Mouse (Mus musculus): ENCODE results near the gene Tbk1. TPM values are rescaled to one million over a fixed set of nuclear protein-coding genes. Genes with fewer than 3 reads are reported as not detected.
A peak's percentile ranks its signal among the peaks of the same experiment; 100 is the strongest.

Gene Tbk1
- polyA plus RNA-seq, 1 experiment from 2014 or later, result 32.0 TPM

DNA sequence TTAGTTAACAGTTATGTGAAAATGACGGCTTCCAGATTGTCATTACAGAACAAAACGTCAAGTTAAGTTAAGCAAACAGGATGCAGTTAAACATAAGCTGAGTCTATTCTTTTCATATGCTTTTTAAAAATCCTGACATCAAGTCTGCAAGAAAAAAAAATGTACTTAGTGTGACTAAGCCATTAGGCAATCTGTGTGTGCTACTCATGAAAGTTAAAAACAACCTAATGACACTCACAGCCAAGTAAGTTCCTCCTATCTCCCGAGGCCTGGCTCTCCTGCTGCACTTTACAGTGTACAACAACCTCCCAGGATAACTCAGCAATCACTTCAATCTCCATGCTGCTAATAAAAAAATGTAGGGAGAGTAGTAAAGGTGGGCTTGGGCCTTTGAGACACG, 17.0 kb upstream of the Tbk1 start:
- Histone ChIP-seq H3K9ac (ENCODE audit: low read depth, low read length) (no peak overlapping the region), H3K27ac (ENCODE audit: low read depth, low read length) (no peak overlapping the region), H3K36me3 (ENCODE audit: control insufficient read depth, insufficient read depth, low read length) (peaks cover 90% of the 10 kb centered on the region), H3K9me3 (ENCODE audit: control insufficient read depth, low read length) (no peaks in the 10 kb centered on the region), H3K4me2 (no peak overlapping the region), H3K4me3 (ENCODE audit: low read depth, low read length) (no peak overlapping the region), H3K4me1 (replicated peaks; ENCODE audit: control insufficient read depth, insufficient read depth, low read length) (no peaks in the 10 kb centered on the region), H3K27me3 (replicated peaks; ENCODE audit: control insufficient read depth, insufficient read depth, low read length) (no peaks in the 10 kb centered on the region)
- 86% methylated on average over 4 of the region's 4 CpGs for WGBS
- DNase-seq (ENCODE audit: low spot score) (no peak), ATAC-seq (replicated peaks; ENCODE audit: low FRiP score) (no peak)

DNA sequence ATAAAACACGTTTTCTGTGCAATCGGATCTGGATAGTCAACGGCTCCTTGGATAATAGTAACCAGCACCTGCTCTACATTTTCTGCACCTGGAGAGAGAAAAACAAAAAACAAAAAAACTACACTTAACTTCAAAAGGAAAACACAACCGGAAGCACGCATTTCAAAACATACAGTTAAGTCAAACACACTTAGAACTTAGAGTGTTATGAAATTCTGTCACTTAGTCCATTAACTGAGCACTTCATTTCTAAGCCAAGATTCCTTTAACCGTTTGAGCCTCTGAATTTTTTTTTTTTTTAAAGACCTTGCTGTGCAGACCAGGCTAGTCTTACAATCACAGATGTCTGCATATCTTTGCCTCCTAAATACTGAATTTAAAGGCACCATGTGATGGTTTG, 14.7 kb upstream of the Tbk1 start:
- H3K4me2 ChIP-seq, result no peak overlapping the region
- no peak overlapping the region for H3K9ac ChIP-seq (ENCODE audit: low read depth, low read length)
- 90% methylated on average over 6 of the region's 6 CpGs for WGBS
- H3K27me3 ChIP-seq (replicated peaks; ENCODE audit: control insufficient read depth, insufficient read depth, low read length), result no peaks in the 10 kb centered on the region
- no peak overlapping the region for H3K27ac ChIP-seq (ENCODE audit: low read depth, low read length)
- H3K4me3 ChIP-seq (ENCODE audit: low read depth, low read length), result no peak overlapping the region
- ATAC-seq (replicated peaks; ENCODE audit: low FRiP score) (no peak), DNase-seq (ENCODE audit: low spot score) (no peak)
- H3K36me3 ChIP-seq (ENCODE audit: control insufficient read depth, insufficient read depth, low read length), result peaks cover 77% of the 10 kb centered on the region
- no peaks in the 10 kb centered on the region for H3K4me1 ChIP-seq (replicated peaks; ENCODE audit: control insufficient read depth, insufficient read depth, low read length)
- H3K9me3 ChIP-seq (ENCODE audit: control insufficient read depth, low read length), result no peaks in the 10 kb centered on the region

DNA sequence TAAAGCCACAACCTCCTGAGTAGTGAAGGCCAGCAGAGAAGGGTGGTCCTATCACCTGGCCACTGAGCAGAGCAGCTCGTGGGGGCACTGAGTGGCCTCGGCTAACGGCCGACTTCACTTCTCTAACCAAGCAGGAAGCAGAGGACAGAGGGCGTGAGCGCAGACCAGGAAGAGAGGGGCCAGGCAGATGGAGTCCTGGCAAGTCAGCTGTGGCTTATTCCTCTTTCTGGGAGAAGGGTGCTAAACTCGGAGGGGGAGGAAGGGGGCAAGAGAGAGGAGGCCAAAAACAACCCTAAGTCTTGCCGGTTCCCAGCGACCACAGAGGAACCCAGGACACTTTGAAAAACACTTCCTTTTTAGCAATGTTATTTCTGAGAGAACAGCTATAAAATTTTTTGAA, 10.0 kb upstream of the Tbk1 start:
- Histone ChIP-seq H3K36me3 (ENCODE audit: control insufficient read depth, insufficient read depth, low read length) (peaks cover 55% of the 10 kb centered on the region), H3K4me1 (replicated peaks; ENCODE audit: control insufficient read depth, insufficient read depth, low read length) (no peaks in the 10 kb centered on the region), H3K27ac (ENCODE audit: low read depth, low read length) (no peak overlapping the region), H3K4me3 (ENCODE audit: low read depth, low read length) (no peak overlapping the region), H3K9ac (ENCODE audit: low read depth, low read length) (no peak overlapping the region), H3K27me3 (replicated peaks; ENCODE audit: control insufficient read depth, insufficient read depth, low read length) (no peaks in the 10 kb centered on the region), H3K9me3 (ENCODE audit: control insufficient read depth, low read length) (no peaks in the 10 kb centered on the region), H3K4me2 (no peak overlapping the region)
- WGBS, result 61% methylated on average over 9 of the region's 9 CpGs
- no peak for DNase-seq (ENCODE audit: low spot score)
- 0 out of 2 replicates have a peak, but pooled peaks have one; percentile 37 for ATAC-seq (replicated peaks; ENCODE audit: low FRiP score)

DNA sequence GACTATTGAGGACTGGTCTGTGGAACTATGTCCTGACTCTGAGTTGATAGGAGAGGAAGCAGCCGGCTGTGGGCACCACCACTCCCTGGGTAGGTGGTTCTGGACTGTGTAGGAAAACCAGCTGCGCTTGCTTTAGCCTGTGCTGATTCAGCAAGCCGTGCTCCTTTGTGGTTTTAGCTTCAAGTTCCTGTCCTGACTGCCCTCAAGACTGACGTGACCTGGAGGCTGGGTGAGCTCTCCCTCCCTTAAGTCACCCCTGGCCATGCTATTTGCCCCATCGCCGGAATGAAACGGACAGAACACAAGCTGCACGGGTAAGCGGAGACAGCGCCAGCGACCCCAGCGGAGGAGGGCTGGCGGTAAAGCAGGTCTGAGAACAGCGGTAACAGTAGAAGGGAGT, 4.5 kb upstream of the Tbk1 start:
- Histone ChIP-seq H3K9me3 (ENCODE audit: control insufficient read depth, low read length) (no peaks in the 10 kb centered on the region), H3K4me2 (no peak overlapping the region), H3K36me3 (ENCODE audit: control insufficient read depth, insufficient read depth, low read length) (peaks cover 25% of the 10 kb centered on the region), H3K4me3 (ENCODE audit: low read depth, low read length) (no peak overlapping the region), H3K4me1 (replicated peaks; ENCODE audit: control insufficient read depth, insufficient read depth, low read length) (no peaks in the 10 kb centered on the region), H3K27ac (ENCODE audit: low read depth, low read length) (no peak overlapping the region; the same call in 1 of the 2 replicates), H3K27me3 (replicated peaks; ENCODE audit: control insufficient read depth, insufficient read depth, low read length) (no peaks in the 10 kb centered on the region), H3K9ac (ENCODE audit: low read depth, low read length) (no peak overlapping the region)
- ATAC-seq (replicated peaks; ENCODE audit: low FRiP score) (no peak), DNase-seq (ENCODE audit: low spot score) (no peak)
- WGBS, result 74% methylated on average over 14 of the region's 14 CpGs

DNA sequence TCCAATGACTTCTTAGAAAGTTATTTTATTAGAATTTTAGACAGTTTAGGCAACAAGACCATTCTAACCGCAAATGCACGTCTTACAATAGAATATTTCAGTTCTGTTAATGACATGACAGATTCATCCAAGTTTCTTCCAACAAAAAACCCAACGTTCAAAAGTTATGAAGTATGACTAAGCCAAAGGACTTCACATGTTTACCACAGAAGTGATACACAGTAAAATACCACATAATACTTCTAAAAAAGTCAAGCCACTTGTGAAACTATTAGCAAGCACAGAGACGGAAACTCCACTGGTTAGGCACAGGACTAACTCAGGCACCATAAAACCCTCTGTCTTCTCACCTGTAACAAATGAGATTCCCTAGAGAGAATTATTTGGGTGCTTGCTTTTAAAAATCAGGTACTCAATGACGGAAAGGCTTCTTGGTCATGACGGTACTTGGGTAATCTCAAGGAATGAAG, 819 bp upstream of the Tbk1 start:
- no peak for ATAC-seq (replicated peaks; ENCODE audit: low FRiP score)
- Histone ChIP-seq H3K9ac (ENCODE audit: low read depth, low read length) (peak overlapping the region; percentile 90), H3K27me3 (replicated peaks; ENCODE audit: control insufficient read depth, insufficient read depth, low read length) (no peaks in the 10 kb centered on the region), H3K4me1 (replicated peaks; ENCODE audit: control insufficient read depth, insufficient read depth, low read length) (peaks cover 10% of the 10 kb centered on the region; the same call in 1 of the 2 replicates), H3K4me3 (ENCODE audit: low read depth, low read length) (peak overlapping the region; percentile 91), H3K9me3 (ENCODE audit: control insufficient read depth, low read length) (no peaks in the 10 kb centered on the region), H3K27ac (ENCODE audit: low read depth, low read length) (peak overlapping the region; percentile 73; the same call in 1 of the 2 replicates), H3K4me2 (peak overlapping the region; percentile 93), H3K36me3 (ENCODE audit: control insufficient read depth, insufficient read depth, low read length) (peaks cover 17% of the 10 kb centered on the region)
- DNase-seq (ENCODE audit: low spot score), result no peak
- WGBS, result 61% methylated on average over 6 of the region's 6 CpGs

DNA sequence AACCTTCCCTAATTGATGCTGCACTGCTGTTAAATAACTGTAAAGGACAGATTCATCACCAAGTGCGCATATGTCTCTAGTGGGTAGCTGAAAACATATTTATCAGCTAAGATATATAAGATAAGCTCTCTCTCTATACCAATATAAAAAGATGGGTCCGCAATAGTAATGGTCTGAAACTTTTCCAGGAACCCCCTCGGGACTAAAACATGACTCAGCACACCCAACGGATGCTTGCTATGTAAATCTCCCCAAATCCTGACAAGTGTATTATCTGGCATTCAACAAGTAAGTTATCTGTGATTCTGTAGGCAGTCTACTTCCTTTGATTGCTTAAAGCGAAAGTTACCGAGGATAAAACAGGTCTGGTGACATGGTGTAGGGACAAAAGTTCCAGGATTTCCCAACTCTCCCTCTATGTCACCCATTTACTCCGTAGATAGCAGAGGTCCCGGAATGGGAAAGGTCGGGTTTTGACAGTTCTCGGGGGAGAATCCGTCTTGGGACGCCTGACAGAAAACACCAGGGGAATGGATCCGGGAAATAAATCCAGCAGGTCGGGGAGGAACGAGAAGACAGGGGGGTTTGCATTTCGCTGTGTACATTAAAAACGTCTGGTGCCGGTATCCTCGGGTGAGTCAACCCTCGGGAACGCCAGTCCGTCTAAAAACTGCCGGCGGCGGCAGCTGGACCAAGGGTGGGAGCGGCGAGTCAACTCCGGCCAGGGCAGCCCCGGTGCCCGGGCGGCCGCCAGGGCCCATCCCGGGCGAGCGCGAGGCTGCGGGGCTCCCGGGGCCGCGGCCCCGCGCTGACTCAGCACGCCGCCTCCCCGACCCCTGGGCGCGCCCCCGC, 570 bp downstream of the Tbk1 start:
- ATAC-seq (replicated peaks; ENCODE audit: low FRiP score) (peak; percentile 64), DNase-seq (ENCODE audit: low spot score) (peak; percentile 64)
- WGBS, result 3% methylated on average over 42 of the region's 48 CpGs
- peaks cover 10% of the 10 kb centered on the region; the same call in 1 of the 2 replicates for H3K4me1 ChIP-seq (replicated peaks; ENCODE audit: control insufficient read depth, insufficient read depth, low read length)
- H3K27ac ChIP-seq (ENCODE audit: low read depth, low read length), result peak overlapping the region; percentile 73
- H3K4me3 ChIP-seq (ENCODE audit: low read depth, low read length), result peak overlapping the region; percentile 91
- peaks cover 22% of the 10 kb centered on the region for H3K36me3 ChIP-seq (ENCODE audit: control insufficient read depth, insufficient read depth, low read length)
- no peaks in the 10 kb centered on the region for H3K9me3 ChIP-seq (ENCODE audit: control insufficient read depth, low read length)
- peak overlapping the region; percentile 93 for H3K4me2 ChIP-seq
- H3K9ac ChIP-seq (ENCODE audit: low read depth, low read length), result peak overlapping the region; percentile 90
- no peaks in the 10 kb centered on the region for H3K27me3 ChIP-seq (replicated peaks; ENCODE audit: control insufficient read depth, insufficient read depth, low read length)

DNA sequence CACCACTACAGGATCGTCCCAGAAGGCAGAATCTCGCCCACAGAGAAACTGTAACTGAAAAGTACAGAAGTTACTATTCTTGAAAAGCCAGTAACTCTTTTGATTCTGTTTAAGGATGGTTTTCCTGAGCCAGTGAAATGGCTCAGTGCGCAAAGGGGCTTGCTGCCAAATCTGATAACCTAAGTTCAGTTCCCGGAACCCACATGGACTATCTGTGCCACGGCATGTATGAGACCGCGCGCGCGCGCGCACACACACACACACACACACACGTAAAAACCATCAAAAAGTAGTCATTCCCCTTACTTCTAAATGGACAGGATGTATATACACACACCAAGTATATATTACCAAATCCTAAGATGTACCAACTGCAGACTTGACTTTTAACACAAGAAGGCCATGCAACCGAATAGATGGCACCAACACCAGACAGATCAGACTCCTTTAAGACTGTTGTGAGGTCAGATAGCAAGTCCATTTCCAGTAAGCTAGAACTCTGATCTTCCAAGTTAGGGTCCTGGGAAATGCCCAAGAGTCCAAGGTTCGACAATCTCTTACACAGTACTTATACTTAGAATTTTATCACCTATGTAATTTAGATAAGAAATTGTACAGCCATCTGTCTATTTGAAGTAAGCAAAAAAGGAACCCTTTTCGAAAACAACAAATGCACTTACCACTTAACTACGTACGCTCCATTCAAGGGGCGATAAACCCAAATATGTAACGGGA, 1.4 kb downstream of the Tbk1 start:
- ATAC-seq (replicated peaks; ENCODE audit: low FRiP score), result no peak
- peak overlapping the region; percentile 93 for H3K4me2 ChIP-seq
- H3K4me1 ChIP-seq (replicated peaks; ENCODE audit: control insufficient read depth, insufficient read depth, low read length), result peaks cover 10% of the 10 kb centered on the region; the same call in 1 of the 2 replicates
- H3K9me3 ChIP-seq (ENCODE audit: control insufficient read depth, low read length), result no peaks in the 10 kb centered on the region
- H3K4me3 ChIP-seq (ENCODE audit: low read depth, low read length), result peak overlapping the region; percentile 91
- H3K27me3 ChIP-seq (replicated peaks; ENCODE audit: control insufficient read depth, insufficient read depth, low read length), result no peaks in the 10 kb centered on the region
- H3K36me3 ChIP-seq (ENCODE audit: control insufficient read depth, insufficient read depth, low read length), result peaks cover 29% of the 10 kb centered on the region
- H3K9ac ChIP-seq (ENCODE audit: low read depth, low read length), result no peak overlapping the region; the same call in 1 of the 2 replicates
- DNase-seq (ENCODE audit: low spot score), result no peak
- no peak overlapping the region for H3K27ac ChIP-seq (ENCODE audit: low read depth, low read length)
- WGBS, result 79% methylated on average over 20 of the region's 20 CpGs

DNA sequence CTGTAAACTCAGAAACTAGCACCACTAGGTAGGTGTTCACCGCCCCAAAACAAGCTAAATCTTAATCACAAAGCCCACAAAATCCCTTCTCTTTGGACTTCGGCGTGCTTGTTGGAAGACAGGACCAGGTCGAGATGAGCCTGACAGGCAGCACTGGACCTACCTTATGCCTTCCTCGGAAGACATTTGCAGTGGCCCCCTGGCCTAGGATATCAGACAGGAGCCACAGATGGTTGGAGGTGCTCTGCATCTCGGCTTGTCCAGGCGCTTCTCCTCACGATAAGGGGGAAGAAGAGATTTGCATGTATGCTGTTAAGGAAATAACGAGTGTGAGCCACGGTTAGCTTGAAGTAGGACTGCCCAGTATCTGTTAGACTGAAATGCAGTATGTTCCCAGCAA, 2.6 kb downstream of the Tbk1 start:
- no peaks in the 10 kb centered on the region for H3K27me3 ChIP-seq (replicated peaks; ENCODE audit: control insufficient read depth, insufficient read depth, low read length)
- no peak for ATAC-seq (replicated peaks; ENCODE audit: low FRiP score)
- H3K9me3 ChIP-seq (ENCODE audit: control insufficient read depth, low read length), result no peaks in the 10 kb centered on the region
- no peak for DNase-seq (ENCODE audit: low spot score)
- peaks cover 31% of the 10 kb centered on the region for H3K36me3 ChIP-seq (ENCODE audit: control insufficient read depth, insufficient read depth, low read length)
- H3K9ac ChIP-seq (ENCODE audit: low read depth, low read length), result no peak overlapping the region
- no peak overlapping the region for H3K27ac ChIP-seq (ENCODE audit: low read depth, low read length)
- H3K4me2 ChIP-seq, result no peak overlapping the region
- H3K4me3 ChIP-seq (ENCODE audit: low read depth, low read length), result no peak overlapping the region
- peaks cover 10% of the 10 kb centered on the region; the same call in 1 of the 2 replicates for H3K4me1 ChIP-seq (replicated peaks; ENCODE audit: control insufficient read depth, insufficient read depth, low read length)
- 90% methylated on average over 10 of the region's 10 CpGs for WGBS
